Mouse (Mus musculus) C2C12 (cell line): ENCODE measurements at regions not wholly inside any gene's neighbourhood (a gene's known extent, or its start where the extent isn't known, plus 50 kb on each side); places are given as distances from the start of the nearest gene placed in this dataset.

Source experiments
- H3K27me3 ChIP-seq: one replicate; pipeline ENCODE4 v1.6.1; 2011; ENCODE audit not compliant: control insufficient read depth, insufficient read depth, insufficient read length
- H3K36me3 ChIP-seq: one replicate; pipeline ENCODE4 v1.6.1; 2011; ENCODE audit not compliant: control insufficient read depth, insufficient read depth
- H3K4me3 ChIP-seq: one replicate; pipeline ENCODE4 v1.5.1; 2011; ENCODE audit warnings: mild to moderate bottlenecking, control low read depth; ENCODE audit not compliant: poor library complexity, insufficient read depth, severe bottlenecking
- H3K79me2 ChIP-seq: one replicate; pipeline ENCODE4 v1.6.1; 2011; ENCODE audit not compliant: control insufficient read depth, insufficient read depth
- H3K79me3 ChIP-seq: one replicate; pipeline ENCODE4 v1.6.1; 2011; ENCODE audit warnings: low read depth, control low read depth
- H3ac ChIP-seq: one replicate; pipeline ENCODE3; 2011; ENCODE audit warnings: low read depth; ENCODE audit not compliant: control insufficient read depth, insufficient read length
- CEBPB ChIP-seq: IDR thresholded peaks from one replicate; pipeline ENCODE4 v1.6.1; 2011; ENCODE audit warnings: low read depth, mild to moderate bottlenecking, control low read depth, moderate library complexity
- CTCF ChIP-seq: IDR thresholded peaks from one replicate; pipeline ENCODE4 v1.5.1; 2011; ENCODE audit not compliant: control insufficient read depth, insufficient read depth, insufficient read length
- FOSL1 ChIP-seq: IDR thresholded peaks from one replicate; pipeline ENCODE4 v1.8.0; 2011; ENCODE audit warnings: mild to moderate bottlenecking, low read length; ENCODE audit not compliant: poor library complexity, insufficient read depth, severe bottlenecking
- MAX ChIP-seq: IDR thresholded peaks from one replicate; pipeline ENCODE4 v1.6.1; 2011; ENCODE audit warnings: mild to moderate bottlenecking, control low read depth
- MYOD1 ChIP-seq: IDR thresholded peaks from one replicate; pipeline ENCODE4 v1.6.1; 2011; ENCODE audit warnings: low read depth; ENCODE audit not compliant: control insufficient read depth, insufficient read length
- MYOG ChIP-seq: IDR thresholded peaks from one replicate; pipeline ENCODE4 v1.6.1; 2011; ENCODE audit not compliant: control insufficient read depth, insufficient read length; ENCODE audit errors: extremely low read depth
- USF1 ChIP-seq: IDR thresholded peaks from one replicate; pipeline ENCODE4 v1.6.1; 2011; ENCODE audit warnings: low read depth, mild to moderate bottlenecking, control low read depth, moderate library complexity

DNA sequence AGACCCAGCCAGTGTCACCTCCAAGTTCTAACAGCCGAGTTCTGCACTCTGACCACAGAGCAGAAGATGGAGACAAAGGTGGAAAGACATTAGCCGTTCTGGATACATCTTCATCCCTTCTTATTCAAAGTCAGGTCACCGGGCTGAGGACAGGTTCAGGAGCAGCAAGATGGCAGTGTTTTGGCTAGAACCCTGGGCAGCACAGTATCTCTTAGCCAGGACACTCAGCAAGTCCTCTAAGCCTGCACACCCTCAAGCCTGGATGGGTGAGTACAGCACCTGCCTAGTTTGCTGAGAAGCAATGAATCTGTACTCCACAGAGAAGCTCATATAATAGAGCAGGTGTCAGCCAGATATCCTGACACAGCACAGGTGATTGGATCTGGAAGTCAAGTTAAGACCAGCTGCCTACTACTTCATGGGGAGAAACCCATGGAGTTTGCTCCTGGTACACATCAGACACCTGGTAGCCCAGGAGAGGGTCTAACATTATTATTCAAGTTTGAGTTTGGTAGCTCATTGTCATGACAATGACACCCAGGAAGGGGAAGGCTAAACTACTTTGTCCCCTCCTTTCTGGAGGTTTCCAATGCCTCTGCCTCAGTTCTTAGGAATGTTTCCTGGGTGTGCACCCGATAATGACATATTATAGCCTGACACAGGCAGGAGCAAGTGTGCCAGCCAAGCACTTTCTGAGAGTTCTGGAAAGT is 108.1 kb downstream of the Ndufa10 start:
- TF ChIP-seq CTCF, result no peak
- no peak for TF ChIP-seq FOSL1
- no peak for TF ChIP-seq CEBPB
- no peak for TF ChIP-seq USF1
- no peak for TF ChIP-seq MAX
- no peak for TF ChIP-seq MYOG
- TF ChIP-seq MYOD1, result no peak
- no peaks in the 10 kb centered on the region for H3K36me3 ChIP-seq
- no peaks in the 10 kb centered on the region for H3K79me3 ChIP-seq
- H3K79me2 ChIP-seq, result no peaks in the 10 kb centered on the region
- no peak overlapping the region for H3K4me3 ChIP-seq
- no peaks in the 10 kb centered on the region for H3K27me3 ChIP-seq
- H3ac ChIP-seq, result no peak overlapping the region

DNA sequence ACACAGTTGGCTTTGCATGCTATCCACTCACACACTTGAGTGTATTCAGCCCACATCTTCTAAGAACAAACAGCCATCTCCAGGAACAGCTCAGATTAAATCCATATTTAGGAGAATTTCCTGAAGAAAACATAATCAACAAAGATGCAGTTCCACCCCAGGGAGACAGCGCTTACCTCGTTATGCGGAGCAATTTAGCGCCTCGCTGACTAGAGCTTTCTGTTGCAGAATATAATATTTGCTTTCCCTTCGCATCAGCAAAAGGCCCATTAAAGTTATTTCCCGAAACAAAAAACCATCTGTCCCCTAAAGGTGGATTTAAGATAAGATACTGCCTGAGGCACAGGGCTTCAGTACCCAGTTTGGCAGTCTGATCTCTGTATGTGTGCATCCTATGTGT is 112.0 kb downstream of the Ndufa10 start:
- Histone ChIP-seq H3K4me3 (no peak overlapping the region), H3ac (no peak overlapping the region), H3K79me2 (no peaks in the 10 kb centered on the region), H3K79me3 (no peaks in the 10 kb centered on the region), H3K36me3 (no peaks in the 10 kb centered on the region), H3K27me3 (no peaks in the 10 kb centered on the region)
- no peak for TF ChIP-seq MAX
- TF ChIP-seq FOSL1, result no peak
- no peak for TF ChIP-seq CEBPB
- no peak for TF ChIP-seq CTCF
- no peak for TF ChIP-seq MYOD1
- TF ChIP-seq USF1, result no peak
- TF ChIP-seq MYOG, result no peak

DNA sequence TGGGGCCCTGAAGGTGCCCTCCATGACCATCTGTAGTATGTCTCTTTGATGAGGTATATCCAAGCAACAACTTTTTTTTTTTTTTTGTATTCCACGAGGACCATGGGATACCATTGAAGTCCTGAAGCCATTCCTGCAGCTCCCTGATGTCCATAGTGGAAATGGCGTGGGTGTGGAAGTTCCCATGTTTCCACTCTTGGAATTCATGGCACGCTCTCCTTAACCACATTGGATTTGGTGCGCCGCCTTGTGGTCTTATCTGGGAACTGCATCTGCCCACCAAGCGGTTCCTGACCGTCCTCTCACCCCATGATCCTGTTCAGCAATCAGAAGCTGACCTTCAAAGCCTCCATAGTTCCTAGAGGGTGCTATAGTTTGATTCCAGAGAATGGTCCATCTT is 113.4 kb downstream of the Ndufa10 start:
- Histone ChIP-seq H3K4me3 (no peak overlapping the region), H3K36me3 (no peaks in the 10 kb centered on the region), H3ac (no peak overlapping the region), H3K27me3 (no peaks in the 10 kb centered on the region), H3K79me3 (no peaks in the 10 kb centered on the region), H3K79me2 (no peaks in the 10 kb centered on the region)
- TF ChIP-seq MAX, result no peak
- TF ChIP-seq CTCF, result peak; percentile 73
- no peak for TF ChIP-seq USF1
- no peak for TF ChIP-seq MYOD1

DNA sequence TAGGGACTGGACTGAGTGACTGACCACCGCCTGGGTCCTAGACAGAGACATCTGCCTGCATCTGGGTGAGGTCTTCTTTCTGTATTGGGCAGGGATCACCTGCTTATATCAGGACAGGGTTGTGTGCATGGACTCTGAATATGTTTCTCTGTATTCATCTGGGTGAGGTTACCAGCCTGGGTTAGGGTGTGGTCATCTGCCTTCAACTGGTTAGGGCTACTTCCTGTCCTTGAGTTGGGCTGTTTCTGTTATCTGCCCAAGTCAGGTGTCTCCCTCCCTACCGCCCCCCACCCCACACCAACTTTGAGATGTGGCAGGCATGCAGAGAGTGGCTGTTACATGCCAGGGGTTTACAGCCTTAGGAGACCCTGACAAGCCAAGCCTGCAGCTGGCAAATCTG is 114.2 kb downstream of the Ndufa10 start:
- H3K4me3 ChIP-seq, result no peak overlapping the region
- no peak overlapping the region for H3ac ChIP-seq
- H3K79me3 ChIP-seq, result no peaks in the 10 kb centered on the region
- H3K36me3 ChIP-seq, result no peaks in the 10 kb centered on the region
- no peaks in the 10 kb centered on the region for H3K79me2 ChIP-seq
- H3K27me3 ChIP-seq, result no peaks in the 10 kb centered on the region
- no peak for TF ChIP-seq CTCF

DNA sequence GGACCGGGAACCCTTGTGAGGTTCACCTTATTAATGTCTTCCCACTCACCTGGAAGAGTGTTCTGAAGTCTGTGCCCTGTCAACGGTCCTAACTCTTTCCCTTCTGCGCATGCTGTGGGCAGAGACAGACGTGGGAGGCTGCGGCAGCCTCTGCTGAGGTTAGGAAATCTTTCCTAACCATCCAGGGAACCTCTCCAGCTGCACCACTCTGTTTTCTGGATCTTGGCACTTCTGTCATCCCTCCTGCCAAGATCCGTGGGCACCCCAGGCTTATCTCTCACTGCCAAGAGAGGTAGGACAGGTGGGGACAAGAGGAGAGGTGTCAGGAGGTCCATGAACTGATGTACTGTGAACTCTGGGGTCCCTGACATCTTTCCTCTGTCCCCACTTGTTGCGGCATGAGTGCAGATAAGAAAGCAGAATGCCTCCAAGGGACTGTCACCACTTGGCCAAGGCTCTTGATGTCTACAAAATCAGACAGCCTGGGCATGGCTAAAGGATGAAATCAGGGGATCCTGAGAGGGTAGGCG is 114.8 kb downstream of the Ndufa10 start:
- Histone ChIP-seq H3K79me2 (no peaks in the 10 kb centered on the region), H3K36me3 (no peaks in the 10 kb centered on the region)
- TF ChIP-seq USF1 (no peak), FOSL1 (no peak), MAX (no peak), MYOD1 (no peak), CEBPB (no peak)

GRCm38 (mm10) chr1:92348353-92349005 is 125.2 kb downstream of the Ndufa10 start:
- Histone ChIP-seq H3ac (no peak overlapping the region), H3K79me3 (no peaks in the 10 kb centered on the region), H3K27me3 (no peaks in the 10 kb centered on the region), H3K36me3 (no peaks in the 10 kb centered on the region), H3K4me3 (no peak overlapping the region), H3K79me2 (no peaks in the 10 kb centered on the region)
- TF ChIP-seq MAX (no peak), USF1 (peak; percentile 83), MYOG (no peak), MYOD1 (peak; percentile 72)

More for the DNA sequence above, 114.8 kb downstream of the Ndufa10 start:
- Histone ChIP-seq H3K4me3 (no peak overlapping the region), H3K79me3 (no peaks in the 10 kb centered on the region), H3K27me3 (no peaks in the 10 kb centered on the region), H3ac (no peak overlapping the region)
